Mouse (Mus musculus) neural tube, embryonic 13.5 days (tissue): ENCODE measurements around the gene 6030468B19Rik. TPM values are rescaled to one million over a fixed set of nuclear protein-coding genes. Genes with fewer than 3 reads are reported as not detected.

ENCODE experiments used
- ATAC-seq: fragments of 200-750 bp; cut with Nextera tagmentation; 2 replicates; pipeline ENCODE4 v1.8.0; 2017; ENCODE audit warnings: low read depth, mild to moderate bottlenecking, moderate TSS enrichment, moderate library complexity
- H3K27ac ChIP-seq: fragments of 300-500 bp; sonication (generic); replicated peaks from 2 replicates; pipeline ENCODE4 v1.5.1; 2015; ENCODE audit warnings: moderate library complexity, mild to moderate bottlenecking, inconsistent platforms
- H3K27me3 ChIP-seq: fragments of 300-500 bp; sonication (generic); 2 replicates; pipeline ENCODE4 v1.6.1; 2015; ENCODE audit warnings: mild to moderate bottlenecking, inconsistent platforms
- H3K36me3 ChIP-seq: fragments of 300-500 bp; sonication (generic); 2 replicates; pipeline ENCODE4 v1.6.1; 2015; ENCODE audit warnings: mild to moderate bottlenecking, inconsistent platforms
- H3K4me1 ChIP-seq: fragments of 300-500 bp; sonication (generic); replicated peaks from 2 replicates; pipeline ENCODE4 v1.6.1; 2015; ENCODE audit warnings: inconsistent platforms
- H3K4me2 ChIP-seq: fragments of 300-500 bp; sonication (generic); 2 replicates; pipeline ENCODE4 v1.6.1; 2015; ENCODE audit warnings: inconsistent platforms, mild to moderate bottlenecking, moderate library complexity
- H3K4me3 ChIP-seq: fragments of 300-500 bp; sonication (generic); 2 replicates; pipeline ENCODE4 v1.5.1; 2015; ENCODE audit warnings: mild to moderate bottlenecking, inconsistent platforms
- H3K9ac ChIP-seq: fragments of 300-500 bp; sonication (generic); 2 replicates; pipeline ENCODE4 v1.6.1; 2015; ENCODE audit warnings: moderate library complexity, mild to moderate bottlenecking, inconsistent platforms
- H3K9me3 ChIP-seq: fragments of 300-500 bp; sonication (generic); 2 replicates; pipeline ENCODE4 v1.6.1; 2016; ENCODE audit warnings: inconsistent platforms
- WGBS: fragments of 180-500 bp; shearing (Covaris S2); methylation state at CpG from one replicate; pipeline ENCODE4 v1.1.7; 2015; 5-methylcytosine and 5-hydroxymethylcytosine counted together
- polyA plus RNA-seq: library from polyadenylated mRNA; unstranded; fragments of >200 nt; fragmentation: Nextera tagmentation; extraction: Ambion mirVana; gene quantifications from 2 replicates; pipeline ENCODE4 v1.2.1, GENCODE M21; 2015

The 6030468B19Rik gene
- polyA plus RNA-seq, 1 experiment from 2014 or later, result 0.18 TPM

DNA sequence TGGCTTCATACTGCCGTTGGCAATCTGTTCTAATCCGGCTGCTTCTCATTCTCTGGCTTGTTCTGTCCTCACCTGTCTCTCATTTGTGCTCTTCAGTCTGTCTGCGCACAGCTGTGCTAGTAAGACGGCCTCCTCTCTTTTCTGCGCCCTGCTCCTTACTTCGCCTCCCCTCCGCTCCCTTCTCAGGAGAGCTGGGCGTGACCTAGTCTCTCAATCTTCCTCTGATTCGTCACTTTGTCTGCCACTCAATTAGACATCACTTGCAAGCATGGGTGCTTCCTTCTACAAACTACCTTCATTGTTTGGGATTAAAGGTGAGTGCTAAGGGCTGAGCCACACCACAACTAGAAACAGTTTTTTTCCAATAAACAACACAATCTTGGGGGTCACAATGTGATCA lies 56.8 kb downstream of the 6030468B19Rik start:
- peaks cover 25% of the 10 kb centered on the region for H3K36me3 ChIP-seq
- no peak overlapping the region for H3K27ac ChIP-seq
- H3K9me3 ChIP-seq, result no peaks in the 10 kb centered on the region
- peaks cover 1% of the 10 kb centered on the region for H3K27me3 ChIP-seq
- 94% methylated on average over 9 of the region's 9 CpGs for WGBS
- no peak overlapping the region for H3K4me3 ChIP-seq
- no peak overlapping the region for H3K4me2 ChIP-seq
- no peak overlapping the region for H3K9ac ChIP-seq
- no peak for ATAC-seq
- peaks cover 14% of the 10 kb centered on the region for H3K4me1 ChIP-seq

DNA sequence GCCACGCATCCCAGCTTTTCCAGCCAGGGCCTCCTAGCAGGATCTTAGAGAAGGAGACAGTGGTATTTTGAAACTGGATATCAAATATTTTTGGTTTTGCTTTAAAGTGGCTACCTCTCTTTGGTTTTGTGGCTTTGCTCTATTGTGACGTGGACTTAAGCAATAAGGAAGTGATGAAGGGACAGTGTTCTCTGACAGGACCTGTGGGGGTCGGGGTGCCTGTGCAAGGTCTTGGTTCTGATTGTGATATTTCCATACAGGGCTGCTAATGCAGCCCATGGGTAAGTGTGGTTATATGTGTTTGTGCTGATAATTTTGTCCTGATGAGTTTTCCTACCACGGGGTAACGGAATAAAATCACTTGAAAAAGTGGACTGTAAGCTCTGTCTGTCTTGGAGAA lies 57.9 kb downstream of the 6030468B19Rik start:
- peaks cover 7% of the 10 kb centered on the region for H3K4me1 ChIP-seq

DNA sequence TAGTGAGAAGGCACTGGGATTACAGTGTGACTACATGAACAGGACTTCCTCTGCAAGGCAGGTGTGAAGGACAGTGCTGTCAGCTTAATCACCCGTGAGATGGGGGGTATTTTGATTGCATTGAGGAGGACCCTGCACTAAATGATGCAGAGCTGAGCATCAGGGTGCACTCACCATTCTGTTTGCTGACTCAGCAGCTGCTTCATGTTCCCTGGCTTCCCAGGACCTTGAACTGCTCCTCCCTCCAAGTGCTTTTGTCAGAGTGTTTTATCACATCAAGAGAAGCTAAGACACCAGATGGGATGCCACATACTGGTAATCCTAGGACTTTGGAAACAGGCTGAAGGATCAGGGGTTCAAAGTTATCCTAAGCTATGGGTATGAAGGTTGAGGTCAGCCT lies 58.5 kb downstream of the 6030468B19Rik start:
- peaks cover 9% of the 10 kb centered on the region; the same call in 1 of the 2 replicates for H3K4me1 ChIP-seq
- whole genome bisulfite sequencing, result 94% methylated on average over 1 of the region's 1 CpGs
- H3K9me3 ChIP-seq, result no peaks in the 10 kb centered on the region
- peaks cover 18% of the 10 kb centered on the region for H3K27me3 ChIP-seq
- no peak for ATAC-seq
- peaks cover 25% of the 10 kb centered on the region for H3K36me3 ChIP-seq
- no peak overlapping the region for H3K9ac ChIP-seq
- H3K4me3 ChIP-seq, result no peak overlapping the region
- H3K27ac ChIP-seq, result no peak overlapping the region
- H3K4me2 ChIP-seq, result no peak overlapping the region

More for the DNA sequence above, 57.9 kb downstream of the 6030468B19Rik start:
- no peak for ATAC-seq
- Histone ChIP-seq H3K36me3 (peaks cover 25% of the 10 kb centered on the region), H3K4me3 (no peak overlapping the region), H3K4me2 (no peak overlapping the region), H3K27me3 (peaks cover 12% of the 10 kb centered on the region), H3K27ac (no peak overlapping the region), H3K9ac (no peak overlapping the region), H3K9me3 (no peaks in the 10 kb centered on the region)
- WGBS, result 95% methylated on average over 5 of the region's 5 CpGs

Other genes starting within 250 kb of the 6030468B19Rik start
- gene Tnrc6c, start 143.4 kb upstream of the 6030468B19Rik start, polyA plus RNA-seq, result 24.9 and 26.5 TPM in 2 replicates
- 0.95 and 1.5 TPM in 2 replicates for gene Tmc8, start 15.6 kb upstream of the 6030468B19Rik start, polyA plus RNA-seq
- gene Tmc6, start 15.5 kb upstream of the 6030468B19Rik start, polyA plus RNA-seq, result 8.6 and 9.7 TPM in 2 replicates
- 0.56 and 1.6 TPM in 2 replicates for gene Gm20708, start 12.0 kb downstream of the 6030468B19Rik start, polyA plus RNA-seq
- gene Syngr2, start 12.0 kb downstream of the 6030468B19Rik start, polyA plus RNA-seq, result 15.3 and 17.5 TPM in 2 replicates
- gene Afmid, start 28.3 kb downstream of the 6030468B19Rik start, polyA plus RNA-seq, result 2.7 and 3.3 TPM in 2 replicates
- 15.8 and 24.0 TPM in 2 replicates for gene Tk1, start 28.4 kb downstream of the 6030468B19Rik start, polyA plus RNA-seq
- gene Birc5, start 51.6 kb downstream of the 6030468B19Rik start, polyA plus RNA-seq, result 50.1 and 68.8 TPM in 2 replicates
- gene Tmem235, start 63.1 kb downstream of the 6030468B19Rik start, polyA plus RNA-seq, result not detected in 2 replicates
- gene Tha1, start 75.8 kb downstream of the 6030468B19Rik start, polyA plus RNA-seq, result 2.4 and 3.0 TPM in 2 replicates
- gene Socs3, start 172.4 kb downstream of the 6030468B19Rik start, polyA plus RNA-seq, result 7.8 and 8.7 TPM in 2 replicates
- gene Pgs1, start 188.6 kb downstream of the 6030468B19Rik start, polyA plus RNA-seq, result 46.9 and 49.0 TPM in 2 replicates